Mouse (Mus musculus) embryonic facial prominence, embryonic 13.5 days (tissue): ENCODE measurements around the gene Gm12886. TPM values are rescaled to one million over a fixed set of nuclear protein-coding genes. Genes with fewer than 3 reads are reported as not detected.

Source experiments
- ATAC-seq: fragments of 200-750 bp; cut with Nextera tagmentation; 2 replicates; pipeline ENCODE4 v1.8.0; 2017; ENCODE audit warnings: low read depth; ENCODE audit not compliant: insufficient number of reproducible peaks, insufficient read depth, low FRiP score, low TSS enrichment
- H3K27ac ChIP-seq: fragments of 300-500 bp; sonication (generic); 2 replicates; pipeline ENCODE4 v1.5.1; 2015; ENCODE audit warnings: moderate library complexity, mild to moderate bottlenecking, inconsistent platforms
- H3K27me3 ChIP-seq: fragments of 300-500 bp; sonication (generic); 2 replicates; pipeline ENCODE4 v1.6.1; 2015; ENCODE audit warnings: mild to moderate bottlenecking, inconsistent platforms
- H3K36me3 ChIP-seq: fragments of 300-500 bp; sonication (generic); 2 replicates; pipeline ENCODE4 v1.6.1; 2015; ENCODE audit warnings: mild to moderate bottlenecking, inconsistent platforms
- H3K4me1 ChIP-seq: fragments of 300-500 bp; sonication (generic); 2 replicates; pipeline ENCODE4 v1.6.1; 2015; ENCODE audit warnings: inconsistent platforms
- H3K4me2 ChIP-seq: fragments of 300-500 bp; sonication (generic); 2 replicates; pipeline ENCODE4 v1.6.1; 2015; ENCODE audit warnings: moderate library complexity, mild to moderate bottlenecking, inconsistent platforms
- H3K4me3 ChIP-seq: fragments of 300-500 bp; sonication (generic); 2 replicates; pipeline ENCODE4 v1.5.1; 2015; ENCODE audit warnings: mild to moderate bottlenecking, inconsistent platforms
- H3K9ac ChIP-seq: fragments of 300-500 bp; sonication (generic); 2 replicates; pipeline ENCODE4 v1.6.1; 2015; ENCODE audit warnings: mild to moderate bottlenecking, inconsistent platforms
- H3K9me3 ChIP-seq: fragments of 300-500 bp; sonication (generic); 2 replicates; pipeline ENCODE4 v1.6.1; 2016; ENCODE audit warnings: inconsistent platforms
- WGBS: fragments of 180-500 bp; shearing (Covaris S2); methylation state at CpG from one replicate; pipeline ENCODE4 v1.1.7; 2015; ENCODE audit warnings: mixed read lengths; 5-methylcytosine and 5-hydroxymethylcytosine counted together
- polyA plus RNA-seq: library from polyadenylated mRNA; unstranded; fragments of >200 nt; fragmentation: Nextera tagmentation; extraction: Ambion mirVana; gene quantifications from 2 replicates; pipeline ENCODE4 v1.2.1, GENCODE M21; 2015

Gene Gm12886
- not detected in 2 replicates for polyA plus RNA-seq

DNA sequence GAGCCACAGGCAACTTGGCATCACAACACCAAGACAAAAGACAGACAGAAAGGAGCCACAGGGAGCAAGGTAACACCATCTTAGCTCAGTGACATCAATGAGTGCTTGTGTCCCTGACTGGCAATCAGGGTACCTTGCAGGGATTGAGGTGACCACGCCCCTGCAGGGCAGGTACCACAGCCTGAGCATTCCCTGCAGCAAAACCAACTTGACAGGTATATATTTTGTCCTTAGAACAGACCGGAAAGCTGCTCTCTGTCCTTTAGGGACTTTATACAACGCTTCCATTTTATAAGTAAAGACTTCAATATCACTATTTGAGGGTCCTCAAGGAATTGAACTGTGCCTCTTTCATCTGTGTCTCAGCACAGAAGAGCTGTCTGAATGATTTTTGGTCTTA, at the start of gene Gm12886:
Gene Gm12886, minus strand, starts transcription at position 101 of the 400 bp plus-strand sequence.
- peaks cover 30% of the 10 kb centered on the region; the same call in 1 of the 2 replicates for H3K9me3 ChIP-seq
- no peaks in the 10 kb centered on the region for H3K4me1 ChIP-seq
- WGBS, result 56% methylated on average over 3 of the region's 3 CpGs
- no peak within 1 kb of the TSS for H3K27ac ChIP-seq
- H3K4me2 ChIP-seq, result no peak within 1 kb of the TSS
- no peak within 1 kb of the TSS for H3K9ac ChIP-seq
- no peaks in the 10 kb centered on the region for H3K36me3 ChIP-seq
- no peaks in the 10 kb centered on the region for H3K27me3 ChIP-seq
- ATAC-seq, result no peak
- H3K4me3 ChIP-seq, result no peak within 1 kb of the TSS

Other genes starting within 250 kb of the Gm12886 start
- 32.4 and 34.1 TPM in 2 replicates for gene Rlf, start 208.0 kb downstream of the Gm12886 start, polyA plus RNA-seq
- not detected in 2 replicates for gene Gm12888, start 98.2 kb downstream of the Gm12886 start, polyA plus RNA-seq
- not detected in 2 replicates for gene Gm12887, start 199.0 kb upstream of the Gm12886 start, polyA plus RNA-seq